Mouse (Mus musculus) hindbrain, embryonic 10.5 days (tissue): ENCODE measurements around the gene Kdm2b. TPM values are rescaled to one million over a fixed set of nuclear protein-coding genes. Genes with fewer than 3 reads are reported as not detected.

Source experiments
- DNase-seq: peaks from one replicate; pipeline ENCODE4 v3.0.0-alpha.2; 2017; ENCODE audit warnings: low spot score
- H3K27ac ChIP-seq: fragments of 300-500 bp; sonication (generic); 2 replicates; pipeline ENCODE4 v1.5.1; 2016; ENCODE audit warnings: mild to moderate bottlenecking, moderate library complexity
- H3K27me3 ChIP-seq: fragments of 300-500 bp; sonication (generic); 2 replicates; pipeline ENCODE4 v1.6.1; 2016; ENCODE audit warnings: mild to moderate bottlenecking; ENCODE audit not compliant: poor library complexity, insufficient read depth, severe bottlenecking
- H3K36me3 ChIP-seq: fragments of 300-500 bp; sonication (generic); 2 replicates; pipeline ENCODE4 v1.6.1; 2016; ENCODE audit warnings: mild to moderate bottlenecking, moderate library complexity
- H3K4me1 ChIP-seq: fragments of 300-500 bp; sonication (generic); replicated peaks from 2 replicates; pipeline ENCODE4 v1.6.1; 2016; ENCODE audit warnings: mild to moderate bottlenecking
- H3K4me3 ChIP-seq: fragments of 300-500 bp; sonication (generic); 2 replicates; pipeline ENCODE4 v1.5.1; 2016; ENCODE audit warnings: mild to moderate bottlenecking, moderate library complexity
- H3K9me3 ChIP-seq: fragments of 300-500 bp; sonication (generic); 2 replicates; pipeline ENCODE4 v1.6.1; 2016; ENCODE audit warnings: mild to moderate bottlenecking, moderate library complexity
- WGBS: fragments of 180-500 bp; shearing (Covaris S2); methylation state at CpG from one replicate; pipeline ENCODE4 v1.1.7; 2016; 5-methylcytosine and 5-hydroxymethylcytosine counted together
- polyA plus RNA-seq: library from polyadenylated mRNA; unstranded; fragments of >200 nt; fragmentation: Nextera tagmentation; extraction: Ambion mirVana; gene quantifications from 2 replicates; pipeline ENCODE4 v1.2.1, GENCODE M21; 2016

Gene Kdm2b
- polyA plus RNA-seq, 1 experiment from 2014 or later = 92.4 TPM

DNA sequence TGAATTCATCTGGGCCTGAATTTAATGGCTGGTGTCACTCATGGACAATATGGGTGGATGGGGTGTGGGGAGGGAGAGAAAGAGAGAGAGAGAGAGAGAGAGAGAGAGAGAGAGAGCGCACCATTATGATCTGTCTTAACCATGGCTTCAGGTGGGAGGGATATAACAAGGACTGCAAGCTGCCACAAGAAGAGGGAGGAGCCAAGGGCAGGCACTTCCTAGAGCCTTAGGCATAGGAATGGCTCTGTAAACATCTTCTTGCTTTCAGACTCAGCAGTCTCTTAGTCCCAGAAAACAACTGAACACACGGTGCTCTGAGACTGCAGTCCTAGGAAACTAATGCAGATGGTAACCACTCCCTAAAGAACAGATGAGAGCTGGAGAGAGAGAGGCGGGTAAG lies 61.3 kb downstream of the Kdm2b start:
- DNase-seq = no peak
- Histone ChIP-seq H3K4me1 (peaks cover 10% of the 10 kb centered on the region; the same call in 1 of the 2 replicates), H3K27me3 (no peaks in the 10 kb centered on the region), H3K4me3 (no peak overlapping the region), H3K9me3 (no peaks in the 10 kb centered on the region), H3K36me3 (peaks cover 47% of the 10 kb centered on the region), H3K27ac (no peak overlapping the region)
- WGBS = 87% methylated on average over 3 of the region's 3 CpGs

DNA sequence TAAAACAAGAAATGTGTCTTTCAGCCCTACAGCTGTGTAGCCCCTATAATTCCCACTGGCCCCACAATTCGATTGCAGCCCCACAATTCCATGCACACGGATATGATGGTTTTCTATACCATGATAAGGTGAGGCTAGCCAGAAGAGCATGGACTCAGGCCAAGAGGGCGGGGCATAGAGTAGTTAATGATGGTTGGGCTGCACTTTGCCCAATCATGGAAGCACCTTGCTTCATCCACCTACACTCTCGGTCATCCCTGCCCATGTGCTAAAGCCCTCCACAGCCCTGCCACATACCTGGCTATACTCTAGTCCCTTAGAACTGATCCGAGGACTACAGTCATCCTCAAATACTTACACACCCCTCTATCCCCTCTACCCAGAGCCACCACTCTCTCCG lies 61.9 kb downstream of the Kdm2b start:
- 87% methylated on average over 6 of the region's 6 CpGs for WGBS
- Histone ChIP-seq H3K36me3 (peaks cover 41% of the 10 kb centered on the region), H3K9me3 (no peaks in the 10 kb centered on the region), H3K27ac (no peak overlapping the region), H3K4me1 (peaks cover 10% of the 10 kb centered on the region; the same call in 1 of the 2 replicates), H3K27me3 (no peaks in the 10 kb centered on the region), H3K4me3 (no peak overlapping the region)
- no peak for DNase-seq

DNA sequence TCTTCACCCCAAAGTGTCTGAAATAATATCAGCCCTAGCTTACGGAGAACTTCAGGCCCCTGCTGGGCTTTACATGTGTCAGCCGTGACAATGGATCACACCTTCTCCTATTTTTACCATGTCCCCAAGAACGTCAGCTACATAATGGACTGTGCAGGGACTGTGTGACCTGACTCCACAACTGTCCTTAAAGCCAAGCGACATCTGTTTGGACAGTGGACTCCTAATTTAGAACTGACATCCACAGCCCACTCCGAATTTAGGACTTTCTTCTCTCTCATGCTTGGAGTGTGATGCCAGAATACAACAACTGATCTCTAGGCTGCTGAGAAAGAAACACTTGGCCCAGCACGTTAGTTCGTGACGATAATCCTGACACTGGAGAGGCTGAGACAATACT lies 62.5 kb downstream of the Kdm2b start:
- no peaks in the 10 kb centered on the region for H3K9me3 ChIP-seq
- H3K27me3 ChIP-seq = no peaks in the 10 kb centered on the region
- no peak for DNase-seq
- H3K36me3 ChIP-seq = peaks cover 39% of the 10 kb centered on the region
- no peak overlapping the region for H3K4me3 ChIP-seq
- H3K27ac ChIP-seq = no peak overlapping the region
- 86% methylated on average over 8 of the region's 8 CpGs for WGBS
- H3K4me1 ChIP-seq = peaks cover 10% of the 10 kb centered on the region; the same call in 1 of the 2 replicates

DNA sequence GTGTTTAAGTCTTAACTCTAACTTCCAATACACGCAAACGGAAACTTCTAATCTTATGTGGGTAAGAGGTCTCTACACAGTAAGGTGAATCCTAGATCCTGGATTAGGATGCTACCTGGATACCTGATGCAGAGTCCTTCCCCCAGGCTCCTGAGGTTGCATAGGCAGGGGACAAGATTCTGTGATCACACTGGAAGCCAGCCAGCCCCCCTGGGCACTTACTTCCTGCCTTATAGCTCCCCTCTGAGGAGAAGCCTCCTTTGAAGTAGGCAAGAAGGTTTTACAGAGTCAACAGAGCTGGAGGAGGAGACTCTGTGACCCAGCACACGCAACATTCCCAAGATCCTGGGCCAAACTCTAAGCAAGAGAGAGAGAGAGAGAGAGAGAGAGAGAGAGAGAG lies 63.3 kb downstream of the Kdm2b start:
- Histone ChIP-seq H3K27ac (no peak overlapping the region), H3K36me3 (peaks cover 37% of the 10 kb centered on the region), H3K4me3 (no peak overlapping the region), H3K4me1 (peaks cover 10% of the 10 kb centered on the region; the same call in 1 of the 2 replicates), H3K27me3 (no peaks in the 10 kb centered on the region), H3K9me3 (no peaks in the 10 kb centered on the region)
- 84% methylated on average over 3 of the region's 3 CpGs for WGBS
- DNase-seq = no peak

- Histone ChIP-seq H3K4me3 (no peak overlapping the region), H3K9me3 (no peaks in the 10 kb centered on the region), H3K27ac (no peak overlapping the region), H3K36me3 (peaks cover 37% of the 10 kb centered on the region), H3K27me3 (no peaks in the 10 kb centered on the region), H3K4me1 (peaks cover 10% of the 10 kb centered on the region; the same call in 1 of the 2 replicates)
- WGBS = 56% methylated on average over 7 of the region's 7 CpGs
- peak; percentile 55 for DNase-seq
Measured at GRCm38 (mm10) chr5:122925534-122925958, 64.1 kb downstream of the Kdm2b start.

DNA sequence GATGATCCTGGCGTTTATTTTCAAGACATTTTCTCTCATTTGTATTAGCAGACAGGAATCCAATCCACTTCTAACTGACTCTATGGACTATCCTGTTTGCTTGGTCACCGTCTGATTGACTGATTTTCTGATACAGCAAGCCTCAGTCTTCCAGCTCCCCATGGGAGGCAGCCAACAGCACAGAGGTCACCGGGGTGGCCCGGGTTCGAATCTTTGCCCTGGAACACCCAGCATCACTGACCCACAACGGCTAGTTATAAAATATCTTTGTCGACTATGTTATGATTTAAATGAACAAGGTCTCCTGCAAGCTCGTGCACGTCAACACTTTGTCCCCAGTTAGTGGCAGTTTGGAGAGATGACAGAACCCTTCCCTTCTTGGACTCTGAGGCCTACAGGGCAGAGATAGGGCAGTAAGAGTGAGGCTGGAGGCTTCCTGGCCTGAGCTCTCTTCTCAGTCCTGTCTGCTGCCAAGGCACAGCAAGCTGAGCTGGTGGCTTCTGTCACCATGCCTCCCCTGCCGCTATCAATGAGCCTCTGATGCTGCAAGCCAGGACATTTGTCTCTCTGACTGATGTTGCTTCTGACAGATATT lies 65.7 kb downstream of the Kdm2b start:
- H3K27ac ChIP-seq = no peak overlapping the region
- H3K36me3 ChIP-seq = peaks cover 27% of the 10 kb centered on the region; the same call in 1 of the 2 replicates
- 93% methylated on average over 10 of the region's 10 CpGs for WGBS

GRCm38 (mm10) chr5:122921941-122922340 lies 67.7 kb downstream of the Kdm2b start:
- 90% methylated on average over 8 of the region's 8 CpGs for WGBS
- peaks cover 18% of the 10 kb centered on the region for H3K4me1 ChIP-seq
- H3K27me3 ChIP-seq = no peaks in the 10 kb centered on the region
- H3K4me3 ChIP-seq = no peak overlapping the region
- no peak overlapping the region for H3K27ac ChIP-seq
- no peaks in the 10 kb centered on the region for H3K9me3 ChIP-seq
- no peak for DNase-seq
- peaks cover 20% of the 10 kb centered on the region; the same call in 1 of the 2 replicates for H3K36me3 ChIP-seq

More for the DNA sequence above, 65.7 kb downstream of the Kdm2b start:
- Histone ChIP-seq H3K4me3 (no peak overlapping the region), H3K4me1 (peaks cover 10% of the 10 kb centered on the region; the same call in 1 of the 2 replicates), H3K9me3 (no peaks in the 10 kb centered on the region), H3K27me3 (no peaks in the 10 kb centered on the region)
- no peak for DNase-seq

DNA sequence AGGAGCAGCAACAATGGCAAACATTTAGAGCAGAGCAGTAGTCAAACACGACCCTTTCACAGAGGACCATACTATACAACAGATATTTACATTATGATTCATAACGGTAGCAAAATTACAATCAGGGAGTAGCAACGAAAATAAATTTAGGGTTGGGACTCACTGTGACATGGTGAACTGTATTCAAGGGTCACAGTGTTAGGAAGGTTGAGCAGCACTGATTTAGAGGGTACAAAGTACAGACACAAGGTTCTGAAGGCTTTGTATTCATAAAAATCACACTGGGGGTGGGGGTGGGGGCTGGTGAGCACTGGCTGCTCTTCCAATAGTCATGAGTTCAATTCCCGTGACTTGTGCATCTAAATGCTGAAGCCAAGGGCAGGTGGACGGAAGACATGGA lies 69.1 kb downstream of the Kdm2b start:
- H3K4me3 ChIP-seq = no peak overlapping the region
- H3K27ac ChIP-seq = no peak overlapping the region
- H3K4me1 ChIP-seq = peaks cover 10% of the 10 kb centered on the region
- 92% methylated on average over 5 of the region's 5 CpGs for WGBS
- no peak for DNase-seq
- H3K27me3 ChIP-seq = no peaks in the 10 kb centered on the region
- no peaks in the 10 kb centered on the region for H3K9me3 ChIP-seq
- H3K36me3 ChIP-seq = peaks cover 26% of the 10 kb centered on the region; the same call in 1 of the 2 replicates

- peak; percentile 55 for DNase-seq
- 51% methylated on average over 7 of the region's 7 CpGs for WGBS
- Histone ChIP-seq H3K27me3 (no peaks in the 10 kb centered on the region), H3K36me3 (peaks cover 44% of the 10 kb centered on the region), H3K4me1 (peaks cover 9% of the 10 kb centered on the region), H3K27ac (no peak overlapping the region), H3K4me3 (no peak overlapping the region), H3K9me3 (no peaks in the 10 kb centered on the region)
Measured at GRCm38 (mm10) chr5:122917982-122918711, 71.5 kb downstream of the Kdm2b start.

GRCm38 (mm10) chr5:122916147-122916546 lies 73.5 kb downstream of the Kdm2b start:
- 90% methylated on average over 6 of the region's 6 CpGs for WGBS
- H3K4me3 ChIP-seq = no peak overlapping the region
- H3K36me3 ChIP-seq = peaks cover 42% of the 10 kb centered on the region
- DNase-seq = no peak
- H3K4me1 ChIP-seq = peaks cover 9% of the 10 kb centered on the region
- no peak overlapping the region; the same call in 1 of the 2 replicates for H3K27ac ChIP-seq
- no peaks in the 10 kb centered on the region for H3K27me3 ChIP-seq
- no peaks in the 10 kb centered on the region for H3K9me3 ChIP-seq

DNA sequence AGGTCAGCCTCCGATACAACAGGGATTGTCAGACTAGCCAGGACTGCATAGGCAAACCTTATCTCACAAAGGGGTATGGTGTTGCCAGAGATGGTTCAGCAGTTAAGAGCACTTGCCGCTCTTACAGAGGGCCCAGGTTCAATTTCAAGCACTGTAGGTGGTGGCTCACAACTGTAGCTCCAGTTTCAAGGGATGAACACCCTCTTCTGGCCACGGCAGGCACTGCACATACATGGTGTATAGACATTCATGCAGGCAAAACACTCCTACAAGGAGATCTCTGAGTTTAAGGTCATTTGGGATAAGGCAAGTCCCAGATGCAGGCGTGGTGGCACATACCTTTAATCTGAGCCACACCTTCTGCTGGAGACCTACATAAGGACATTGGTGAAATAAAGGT lies 76.8 kb downstream of the Kdm2b start:
- Histone ChIP-seq H3K36me3 (peaks cover 33% of the 10 kb centered on the region), H3K4me3 (no peak overlapping the region), H3K27me3 (no peaks in the 10 kb centered on the region), H3K27ac (no peak overlapping the region), H3K9me3 (no peaks in the 10 kb centered on the region), H3K4me1 (peaks cover under 1% of the 10 kb centered on the region; the same call in 1 of the 2 replicates)
- no peak for DNase-seq
- 95% methylated on average over 4 of the region's 4 CpGs for WGBS

- Histone ChIP-seq H3K36me3 (peaks cover 27% of the 10 kb centered on the region), H3K27ac (no peak overlapping the region), H3K27me3 (no peaks in the 10 kb centered on the region), H3K4me1 (no peaks in the 10 kb centered on the region), H3K4me3 (no peak overlapping the region), H3K9me3 (no peaks in the 10 kb centered on the region)
- 94% methylated on average over 18 of the region's 18 CpGs for WGBS
- DNase-seq = no peak
Measured at GRCm38 (mm10) chr5:122909481-122909880, 80.1 kb downstream of the Kdm2b start.

DNA sequence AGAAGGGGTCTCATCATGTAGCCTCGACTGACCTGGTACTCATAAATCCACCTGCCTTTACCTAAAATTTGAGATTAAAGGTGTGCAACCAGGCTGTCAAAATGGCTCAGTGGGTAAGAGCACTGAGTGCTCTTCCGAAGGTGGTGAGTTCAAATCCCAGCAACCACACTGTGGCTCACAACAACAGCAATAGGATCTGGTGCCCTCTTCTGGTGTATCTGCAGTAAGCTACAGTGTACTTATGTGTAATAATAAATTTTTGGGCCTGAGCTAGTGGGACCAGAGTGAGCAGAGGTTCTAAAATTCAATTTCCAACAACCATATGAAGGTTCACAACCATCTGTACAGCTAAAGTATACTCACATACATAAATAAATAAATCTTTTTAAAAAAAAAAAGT lies 81.6 kb downstream of the Kdm2b start:
- Histone ChIP-seq H3K4me1 (no peaks in the 10 kb centered on the region), H3K27ac (no peak overlapping the region), H3K4me3 (no peak overlapping the region), H3K36me3 (peaks cover 18% of the 10 kb centered on the region), H3K27me3 (no peaks in the 10 kb centered on the region), H3K9me3 (no peaks in the 10 kb centered on the region)
- WGBS = 91% methylated on average over 2 of the region's 2 CpGs
- no peak for DNase-seq
